Mouse (Mus musculus) cortical plate, adult 2 months (tissue): ENCODE data around the gene Clmn.

ENCODE experiments used
- CTCF ChIP-seq: fragments of 200-500 bp; IDR thresholded peaks from 2 replicates; pipeline ENCODE4 v1.5.1; 2011; ENCODE audit warnings: mild to moderate bottlenecking, control low read depth, low read length; ENCODE audit not compliant: insufficient read depth; ENCODE audit errors: extremely low read depth
- POLR2A ChIP-seq: fragments of 200-500 bp; IDR thresholded peaks from 2 replicates; pipeline ENCODE4 v1.6.1; 2011; ENCODE audit warnings: mild to moderate bottlenecking, low read length, control low read depth; ENCODE audit not compliant: insufficient read depth; ENCODE audit errors: extremely low read depth

GRCm38 (mm10) chr12:104863653-104864052, 1.2 kb downstream of the Clmn start:
- TF ChIP-seq CTCF (no peak), POLR2A (no peak)
